Mouse (Mus musculus): ENCODE measurements at regions not wholly inside any gene's neighbourhood (a gene's known extent, or its start where the extent isn't known, plus 50 kb on each side); places are given as distances from the start of the nearest gene placed in this dataset.
"Not testable (repeated sequence)": the region's sequence is repeated elsewhere in the genome, so short reads cannot be mapped to it uniquely, and the experiment has no call there.

- Histone ChIP-seq H3K27me3 (replicated peaks; ENCODE audit: control insufficient read depth, insufficient read depth, low read length) (no peaks in the 10 kb centered on the region), H3K27ac (ENCODE audit: low read depth, low read length) (no peak overlapping the region), H3K36me3 (ENCODE audit: control insufficient read depth, insufficient read depth) (no peaks in the 10 kb centered on the region), H3K4me2 (replicated peaks; ENCODE audit: low read depth) (no peak overlapping the region), H3K4me1 (replicated peaks; ENCODE audit: control insufficient read depth, insufficient read depth, low read length) (no peaks in the 10 kb centered on the region), H3K9ac (ENCODE audit: low read depth, low read length) (no peak overlapping the region), H3K4me3 (ENCODE audit: low read depth, low read length) (no peak overlapping the region), H3K9me3 (ENCODE audit: control insufficient read depth) (no peaks in the 10 kb centered on the region)
- TF ChIP-seq CTCF (IDR thresholded peaks at IDR 0.05; ENCODE audit: low read depth): no peak
- 33% methylated on average over 2 of the region's 2 CpGs for WGBS
- no peak for ATAC-seq
These were observed 454.7 kb upstream of the Slc5a7 start for GRCm38 (mm10) chr17:54753396-54753994.

GRCm38 (mm10) chr17:54752917-54753316 lies 454.1 kb upstream of the Slc5a7 start:
- no peak for TF ChIP-seq CTCF (IDR thresholded peaks at IDR 0.05; ENCODE audit: low read depth)
- no peak overlapping the region for H3K4me2 ChIP-seq (replicated peaks; ENCODE audit: low read depth)
- no peak for ATAC-seq
- H3K27me3 ChIP-seq (replicated peaks; ENCODE audit: control insufficient read depth, insufficient read depth, low read length): no peaks in the 10 kb centered on the region
- H3K4me1 ChIP-seq (replicated peaks; ENCODE audit: control insufficient read depth, insufficient read depth, low read length): no peaks in the 10 kb centered on the region
- H3K36me3 ChIP-seq (ENCODE audit: control insufficient read depth, insufficient read depth): no peaks in the 10 kb centered on the region
- no peak overlapping the region for H3K4me3 ChIP-seq (ENCODE audit: low read depth, low read length)
- H3K9me3 ChIP-seq (ENCODE audit: control insufficient read depth): no peaks in the 10 kb centered on the region
- H3K27ac ChIP-seq (ENCODE audit: low read depth, low read length): no peak overlapping the region
- H3K9ac ChIP-seq (ENCODE audit: low read depth, low read length): no peak overlapping the region

GRCm38 (mm10) chr17:54735836-54736235 lies 437.0 kb upstream of the Slc5a7 start:
- Histone ChIP-seq H3K4me3 (ENCODE audit: low read depth, low read length) (no peak overlapping the region), H3K36me3 (ENCODE audit: control insufficient read depth, insufficient read depth) (no peaks in the 10 kb centered on the region), H3K9ac (ENCODE audit: low read depth, low read length) (no peak overlapping the region), H3K9me3 (ENCODE audit: control insufficient read depth) (no peaks in the 10 kb centered on the region), H3K4me2 (replicated peaks; ENCODE audit: low read depth) (no peak overlapping the region), H3K27ac (ENCODE audit: low read depth, low read length) (no peak overlapping the region), H3K27me3 (replicated peaks; ENCODE audit: control insufficient read depth, insufficient read depth, low read length) (no peaks in the 10 kb centered on the region), H3K4me1 (replicated peaks; ENCODE audit: control insufficient read depth, insufficient read depth, low read length) (no peaks in the 10 kb centered on the region)
- no peak for TF ChIP-seq CTCF (IDR thresholded peaks at IDR 0.05; ENCODE audit: low read depth)
- ATAC-seq: no peak
- WGBS: 70% methylated on average over 3 of the region's 3 CpGs

GRCm38 (mm10) chr17:54727660-54728059 lies 428.8 kb upstream of the Slc5a7 start:
- no peak for TF ChIP-seq CTCF (IDR thresholded peaks at IDR 0.05; ENCODE audit: low read depth)
- no peaks in the 10 kb centered on the region for H3K27me3 ChIP-seq (replicated peaks; ENCODE audit: control insufficient read depth, insufficient read depth, low read length)

GRCm38 (mm10) chr17:54726693-54727092 lies 427.9 kb upstream of the Slc5a7 start:
- Histone ChIP-seq H3K9ac (ENCODE audit: low read depth, low read length) (no peak overlapping the region), H3K4me3 (ENCODE audit: low read depth, low read length) (no peak overlapping the region), H3K4me2 (replicated peaks; ENCODE audit: low read depth) (no peak overlapping the region), H3K27me3 (replicated peaks; ENCODE audit: control insufficient read depth, insufficient read depth, low read length) (no peaks in the 10 kb centered on the region), H3K9me3 (ENCODE audit: control insufficient read depth) (no peaks in the 10 kb centered on the region), H3K27ac (ENCODE audit: low read depth, low read length) (no peak overlapping the region), H3K4me1 (replicated peaks; ENCODE audit: control insufficient read depth, insufficient read depth, low read length) (no peaks in the 10 kb centered on the region), H3K36me3 (ENCODE audit: control insufficient read depth, insufficient read depth) (no peaks in the 10 kb centered on the region)
- WGBS: 89% methylated on average over 2 of the region's 2 CpGs
- no peak for ATAC-seq
- no peak for TF ChIP-seq CTCF (IDR thresholded peaks at IDR 0.05; ENCODE audit: low read depth)

More at GRCm38 (mm10) chr17:54727660-54728059, 428.8 kb upstream of the Slc5a7 start:
- Histone ChIP-seq H3K36me3 (ENCODE audit: control insufficient read depth, insufficient read depth) (no peaks in the 10 kb centered on the region), H3K4me2 (replicated peaks; ENCODE audit: low read depth) (no peak overlapping the region), H3K27ac (ENCODE audit: low read depth, low read length) (no peak overlapping the region), H3K9me3 (ENCODE audit: control insufficient read depth) (no peaks in the 10 kb centered on the region), H3K9ac (ENCODE audit: low read depth, low read length) (no peak overlapping the region), H3K4me3 (ENCODE audit: low read depth, low read length) (no peak overlapping the region), H3K4me1 (replicated peaks; ENCODE audit: control insufficient read depth, insufficient read depth, low read length) (no peaks in the 10 kb centered on the region)
- no peak for ATAC-seq

GRCm38 (mm10) chr17:54713026-54713425 lies 414.2 kb upstream of the Slc5a7 start:
- no peak overlapping the region for H3K4me3 ChIP-seq (ENCODE audit: low read depth, low read length)
- H3K9me3 ChIP-seq (ENCODE audit: control insufficient read depth): no peaks in the 10 kb centered on the region
- no peak overlapping the region for H3K27ac ChIP-seq (ENCODE audit: low read depth, low read length)
- H3K9ac ChIP-seq (ENCODE audit: low read depth, low read length): no peak overlapping the region
- H3K4me2 ChIP-seq (replicated peaks; ENCODE audit: low read depth): no peak overlapping the region
- no peak for ATAC-seq
- 75% methylated on average over 1 of the region's 1 CpGs for WGBS
- no peaks in the 10 kb centered on the region for H3K27me3 ChIP-seq (replicated peaks; ENCODE audit: control insufficient read depth, insufficient read depth, low read length)
- H3K36me3 ChIP-seq (ENCODE audit: control insufficient read depth, insufficient read depth): no peaks in the 10 kb centered on the region
- H3K4me1 ChIP-seq (replicated peaks; ENCODE audit: control insufficient read depth, insufficient read depth, low read length): no peaks in the 10 kb centered on the region
- TF ChIP-seq CTCF (IDR thresholded peaks at IDR 0.05; ENCODE audit: low read depth): no peak

GRCm38 (mm10) chr17:54707811-54708210 lies 409.0 kb upstream of the Slc5a7 start:
- H3K9me3 ChIP-seq (ENCODE audit: control insufficient read depth); H3K36me3 ChIP-seq (ENCODE audit: control insufficient read depth, insufficient read depth); H3K27ac ChIP-seq (ENCODE audit: low read depth, low read length); H3K27me3 ChIP-seq (replicated peaks; ENCODE audit: control insufficient read depth, insufficient read depth, low read length); H3K9ac ChIP-seq (ENCODE audit: low read depth, low read length); ATAC-seq; H3K4me2 ChIP-seq (replicated peaks; ENCODE audit: low read depth); H3K4me1 ChIP-seq (replicated peaks; ENCODE audit: control insufficient read depth, insufficient read depth, low read length); H3K4me3 ChIP-seq (ENCODE audit: low read depth, low read length): not testable (repeated sequence)

All from intestine, postnatal 0 days (tissue).